Mouse (Mus musculus) liver, postnatal 0 days (tissue): ENCODE data around the gene Phlda2.

Experiments
- CTCF ChIP-seq: sonication (generic); IDR thresholded peaks from 2 replicates; pipeline ENCODE4 v1.5.1; 2016; ENCODE audit warnings: antibody characterized with exemption, low read depth
- EP300 ChIP-seq: IDR thresholded peaks from 2 replicates; pipeline ENCODE4 v1.6.1; 2016; ENCODE audit warnings: antibody characterized with exemption, low read depth, mild to moderate bottlenecking

DNA sequence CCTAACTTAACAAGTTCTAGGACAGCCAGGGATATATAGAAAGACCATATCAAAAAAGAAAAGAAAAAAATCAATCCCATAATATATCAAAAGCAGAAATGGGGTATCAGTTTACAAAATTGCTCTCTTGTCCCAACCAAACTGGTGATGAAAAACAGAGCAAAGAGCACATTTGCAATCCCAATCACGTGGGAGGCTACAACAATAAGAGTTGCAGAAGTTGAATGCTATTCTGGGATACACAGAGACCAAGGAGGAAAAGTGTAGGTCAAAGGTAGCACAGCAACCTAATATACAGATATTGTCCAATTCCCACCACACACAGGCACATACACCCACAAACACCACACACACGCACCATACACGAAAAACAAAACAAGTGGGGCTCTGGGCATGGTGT, 33.3 kb upstream of the Phlda2 start:
- no peak for TF ChIP-seq CTCF
- TF ChIP-seq EP300, result no peak
